Mouse (Mus musculus) thymus, adult 2 months (tissue): ENCODE results near the gene Alpl.

Experiments
- CTCF ChIP-seq: fragments of 200-500 bp; IDR thresholded peaks from 2 replicates; pipeline ENCODE4 v1.5.1; 2012; ENCODE audit warnings: mild to moderate bottlenecking, control low read depth, low read length, moderate library complexity, borderline replicate concordance; ENCODE audit not compliant: control insufficient read depth, poor library complexity, insufficient read depth; ENCODE audit errors: extremely low read depth
- POLR2A ChIP-seq: fragments of 200-500 bp; IDR thresholded peaks from 2 replicates; pipeline ENCODE4 v1.6.1; 2012; ENCODE audit warnings: mild to moderate bottlenecking, low read length, control low read depth, moderate library complexity; ENCODE audit not compliant: control insufficient read depth, poor library complexity, insufficient read depth; ENCODE audit errors: extremely low read depth

DNA sequence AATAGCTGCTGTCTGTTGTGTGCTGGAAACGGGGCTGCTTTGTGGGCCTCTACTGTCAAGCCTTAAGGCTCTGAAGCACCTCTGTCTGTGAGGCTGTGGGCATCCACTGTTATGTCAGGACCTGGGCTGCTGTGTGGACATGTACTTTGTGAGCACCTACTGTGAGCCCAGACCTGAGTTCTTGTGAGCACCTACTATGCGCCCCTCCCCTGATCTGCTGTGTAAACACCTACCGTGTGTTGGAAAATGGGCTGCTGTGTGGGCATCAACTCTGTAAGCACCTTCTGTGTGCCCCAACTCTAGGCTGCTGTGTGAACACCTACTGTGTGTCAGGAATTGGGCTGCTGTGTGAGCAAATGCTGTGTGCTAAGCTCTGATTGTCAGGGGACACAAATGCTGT is 74.0 kb downstream of the Alpl start:
- TF ChIP-seq POLR2A (no peak), CTCF (no peak)
